Mouse (Mus musculus): ENCODE measurements at regions not wholly inside any gene's neighbourhood (a gene's known extent, or its start where the extent isn't known, plus 50 kb on each side); places are given as distances from the start of the nearest gene placed in this dataset.

DNA sequence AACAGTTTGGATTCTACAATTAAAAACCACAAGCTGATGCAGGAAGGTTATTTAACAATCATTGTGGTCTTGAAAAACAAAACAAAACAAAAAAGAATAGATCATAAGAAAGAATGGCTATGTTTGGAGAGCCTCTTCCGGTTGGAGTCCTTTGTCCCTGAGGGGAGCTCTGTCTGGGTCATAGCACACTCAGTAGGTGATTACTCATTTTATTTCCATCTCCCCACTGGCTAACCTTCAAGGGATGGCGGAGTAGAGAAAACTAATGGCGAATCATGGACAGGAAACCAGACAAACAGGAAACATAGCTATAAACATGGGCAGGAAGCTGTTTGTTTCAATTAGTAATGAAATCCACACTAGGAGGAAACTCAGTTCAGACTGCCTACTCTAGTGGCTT, 545.8 kb upstream of the Tenm3 start:
- no peaks in the 10 kb centered on the region for H3K27me3 ChIP-seq
- H3K27ac ChIP-seq (replicated peaks) = no peak overlapping the region
- no peaks in the 10 kb centered on the region for H3K4me1 ChIP-seq
- H3K4me3 ChIP-seq = no peak overlapping the region
- H3K36me3 ChIP-seq = no peaks in the 10 kb centered on the region
- H3K4me2 ChIP-seq (replicated peaks) = no peak overlapping the region
- H3K9ac ChIP-seq (replicated peaks) = no peak overlapping the region
- ATAC-seq (ENCODE audit: low FRiP score, low read depth) = no peak
- no peaks in the 10 kb centered on the region for H3K9me3 ChIP-seq
- WGBS = 70% methylated on average over 3 of the region's 3 CpGs

GRCm38 (mm10) chr8:49387587-49387986, 543.8 kb upstream of the Tenm3 start:
- no peak overlapping the region for H3K9ac ChIP-seq (replicated peaks)
- no peak for ATAC-seq (ENCODE audit: low FRiP score, low read depth)
- 63% methylated on average over 2 of the region's 2 CpGs for WGBS
- H3K4me1 ChIP-seq = no peaks in the 10 kb centered on the region
- H3K27ac ChIP-seq (replicated peaks) = no peak overlapping the region
- no peak overlapping the region for H3K4me3 ChIP-seq
- H3K27me3 ChIP-seq = no peaks in the 10 kb centered on the region
- no peak overlapping the region for H3K4me2 ChIP-seq (replicated peaks)
- no peaks in the 10 kb centered on the region for H3K9me3 ChIP-seq
- H3K36me3 ChIP-seq = no peaks in the 10 kb centered on the region

DNA sequence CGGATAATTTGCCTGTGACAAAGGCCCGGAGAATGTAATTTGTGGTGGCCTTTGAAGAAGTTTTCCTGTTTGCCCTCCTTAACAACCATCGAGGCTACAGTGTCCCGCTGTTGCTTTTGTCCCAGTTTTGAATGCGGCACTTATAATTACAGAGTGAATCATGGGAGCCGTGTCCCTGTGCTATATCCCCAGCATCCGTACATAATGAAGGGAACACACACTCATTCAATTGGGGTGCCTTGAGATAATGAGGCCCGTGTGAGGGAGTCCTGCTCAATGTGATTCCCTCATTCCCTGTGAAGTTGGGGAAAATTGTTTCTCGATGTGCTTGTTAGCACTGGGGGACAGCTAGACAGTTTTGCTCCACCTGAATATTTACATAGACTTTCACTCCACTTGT, 528.9 kb upstream of the Tenm3 start:
- no peak overlapping the region for H3K4me3 ChIP-seq
- WGBS = 81% methylated on average over 9 of the region's 9 CpGs
- H3K27me3 ChIP-seq = no peaks in the 10 kb centered on the region
- H3K9me3 ChIP-seq = no peaks in the 10 kb centered on the region
- no peaks in the 10 kb centered on the region for H3K36me3 ChIP-seq
- no peaks in the 10 kb centered on the region; the same call in 1 of the 2 replicates for H3K4me1 ChIP-seq
- no peak overlapping the region for H3K4me2 ChIP-seq (replicated peaks)
- 0 out of 2 replicates have a peak, but pooled peaks have one; percentile 27 for ATAC-seq (ENCODE audit: low FRiP score, low read depth)
- H3K9ac ChIP-seq (replicated peaks) = no peak overlapping the region
- H3K27ac ChIP-seq (replicated peaks) = no peak overlapping the region

GRCm38 (mm10) chr8:49362682-49363081, 518.9 kb upstream of the Tenm3 start:
- no peak overlapping the region for H3K4me2 ChIP-seq (replicated peaks)

GRCm38 (mm10) chr8:49361443-49361842, 517.7 kb upstream of the Tenm3 start:
- Histone ChIP-seq H3K4me1 (peaks cover 4% of the 10 kb centered on the region; the same call in 1 of the 2 replicates), H3K36me3 (no peaks in the 10 kb centered on the region), H3K4me2 (replicated peaks) (no peak overlapping the region), H3K9ac (replicated peaks) (no peak overlapping the region), H3K27me3 (no peaks in the 10 kb centered on the region), H3K27ac (replicated peaks) (no peak overlapping the region), H3K4me3 (no peak overlapping the region), H3K9me3 (no peaks in the 10 kb centered on the region)
- WGBS = 73% methylated on average over 2 of the region's 2 CpGs
- ATAC-seq (ENCODE audit: low FRiP score, low read depth) = no peak

More at GRCm38 (mm10) chr8:49362682-49363081, 518.9 kb upstream of the Tenm3 start:
- Histone ChIP-seq H3K27ac (replicated peaks) (no peak overlapping the region), H3K4me3 (no peak overlapping the region), H3K9me3 (no peaks in the 10 kb centered on the region), H3K9ac (replicated peaks) (no peak overlapping the region), H3K36me3 (no peaks in the 10 kb centered on the region), H3K4me1 (peaks cover 4% of the 10 kb centered on the region; the same call in 1 of the 2 replicates), H3K27me3 (no peaks in the 10 kb centered on the region)
- ATAC-seq (ENCODE audit: low FRiP score, low read depth) = no peak
- 82% methylated on average over 2 of the region's 2 CpGs for WGBS

DNA sequence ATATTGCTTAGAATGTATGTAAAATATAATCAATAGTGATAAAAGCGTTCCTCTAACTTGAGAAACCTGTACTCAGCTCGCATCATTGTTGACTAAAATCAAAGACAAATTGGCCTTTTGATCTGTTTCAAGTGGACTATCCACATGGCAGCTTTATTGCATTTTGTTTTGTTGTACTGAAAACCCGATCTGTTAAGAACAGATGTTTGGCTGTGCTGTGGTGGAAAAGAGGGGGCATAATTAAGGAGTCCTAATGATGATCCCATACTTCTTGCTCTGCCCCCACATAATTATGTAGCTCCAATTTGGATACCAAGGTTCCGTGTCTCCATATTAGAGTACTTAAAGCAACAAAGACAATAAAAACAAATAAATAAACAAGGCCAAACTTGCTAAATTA, 516.4 kb upstream of the Tenm3 start:
- Histone ChIP-seq H3K4me2 (replicated peaks) (no peak overlapping the region), H3K4me1 (peaks cover 4% of the 10 kb centered on the region; the same call in 1 of the 2 replicates), H3K9me3 (no peaks in the 10 kb centered on the region), H3K27me3 (no peaks in the 10 kb centered on the region), H3K9ac (replicated peaks) (no peak overlapping the region), H3K27ac (replicated peaks) (no peak overlapping the region), H3K36me3 (no peaks in the 10 kb centered on the region), H3K4me3 (no peak overlapping the region)
- no peak for ATAC-seq (ENCODE audit: low FRiP score, low read depth)
- 63% methylated on average over 4 of the region's 4 CpGs for WGBS

DNA sequence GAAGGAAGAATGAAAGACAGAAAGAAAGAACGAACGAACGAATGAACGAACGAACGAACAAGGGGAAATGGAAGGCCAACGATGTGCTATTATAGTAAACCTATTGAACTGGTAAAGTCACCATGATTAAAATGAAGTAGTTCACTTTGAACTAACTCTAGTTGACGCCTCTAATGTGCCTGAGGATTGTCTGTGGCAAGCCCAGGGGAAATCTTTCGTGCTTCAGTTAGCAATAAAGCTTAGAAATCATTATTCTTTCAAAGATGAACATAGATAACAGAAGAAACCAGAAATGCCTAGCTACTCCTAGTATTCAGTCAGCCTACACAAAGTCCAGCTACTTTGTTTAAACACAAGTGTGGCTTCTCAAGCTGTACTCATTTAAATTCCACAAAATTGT, 515.9 kb upstream of the Tenm3 start:
- H3K27me3 ChIP-seq = no peaks in the 10 kb centered on the region
- H3K4me1 ChIP-seq = peaks cover 4% of the 10 kb centered on the region; the same call in 1 of the 2 replicates
- no peak overlapping the region for H3K27ac ChIP-seq (replicated peaks)
- H3K4me3 ChIP-seq = no peak overlapping the region
- ATAC-seq (ENCODE audit: low FRiP score, low read depth) = no peak
- no peaks in the 10 kb centered on the region for H3K36me3 ChIP-seq
- no peak overlapping the region for H3K9ac ChIP-seq (replicated peaks)
- H3K4me2 ChIP-seq (replicated peaks) = no peak overlapping the region
- 65% methylated on average over 9 of the region's 9 CpGs for WGBS
- no peaks in the 10 kb centered on the region for H3K9me3 ChIP-seq

- Histone ChIP-seq H3K9me3 (no peaks in the 10 kb centered on the region), H3K27ac (replicated peaks) (no peak overlapping the region), H3K4me3 (no peak overlapping the region), H3K27me3 (no peaks in the 10 kb centered on the region), H3K4me1 (no peaks in the 10 kb centered on the region), H3K36me3 (no peaks in the 10 kb centered on the region), H3K9ac (replicated peaks) (no peak overlapping the region), H3K4me2 (replicated peaks) (no peak overlapping the region)
- WGBS = 84% methylated on average over 3 of the region's 3 CpGs
- ATAC-seq (ENCODE audit: low FRiP score, low read depth) = no peak
Measured at GRCm38 (mm10) chr8:49348602-49349001, 504.9 kb upstream of the Tenm3 start.

GRCm38 (mm10) chr8:49338716-49339115, 495.0 kb upstream of the Tenm3 start:
- no peaks in the 10 kb centered on the region for H3K9me3 ChIP-seq
- no peak for ATAC-seq (ENCODE audit: low FRiP score, low read depth)
- H3K4me1 ChIP-seq = no peaks in the 10 kb centered on the region
- 93% methylated on average over 4 of the region's 4 CpGs for WGBS
- H3K9ac ChIP-seq (replicated peaks) = no peak overlapping the region
- no peak overlapping the region for H3K4me2 ChIP-seq (replicated peaks)
- H3K27ac ChIP-seq (replicated peaks) = no peak overlapping the region
- no peak overlapping the region for H3K4me3 ChIP-seq
- no peaks in the 10 kb centered on the region for H3K27me3 ChIP-seq
- no peaks in the 10 kb centered on the region for H3K36me3 ChIP-seq

DNA sequence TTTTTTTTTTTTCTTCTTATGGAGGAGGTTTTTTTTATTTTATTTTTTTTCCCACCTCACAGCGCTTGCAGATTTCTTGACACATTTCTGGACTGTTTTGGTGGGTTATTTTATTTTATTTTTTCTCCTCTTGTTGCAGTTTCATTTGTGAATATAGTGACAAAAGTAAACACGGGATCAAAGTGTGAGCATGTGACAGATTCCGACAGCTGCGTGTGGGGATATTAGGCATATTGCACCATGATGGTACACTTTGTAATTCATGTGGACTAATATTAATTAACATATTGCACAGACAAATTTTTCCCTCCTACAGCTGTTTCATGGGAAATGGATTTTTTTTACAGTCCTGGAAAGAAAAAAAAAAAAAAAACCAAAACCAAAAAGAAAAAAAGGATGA, 483.2 kb upstream of the Tenm3 start:
- 89% methylated on average over 4 of the region's 4 CpGs for WGBS

DNA sequence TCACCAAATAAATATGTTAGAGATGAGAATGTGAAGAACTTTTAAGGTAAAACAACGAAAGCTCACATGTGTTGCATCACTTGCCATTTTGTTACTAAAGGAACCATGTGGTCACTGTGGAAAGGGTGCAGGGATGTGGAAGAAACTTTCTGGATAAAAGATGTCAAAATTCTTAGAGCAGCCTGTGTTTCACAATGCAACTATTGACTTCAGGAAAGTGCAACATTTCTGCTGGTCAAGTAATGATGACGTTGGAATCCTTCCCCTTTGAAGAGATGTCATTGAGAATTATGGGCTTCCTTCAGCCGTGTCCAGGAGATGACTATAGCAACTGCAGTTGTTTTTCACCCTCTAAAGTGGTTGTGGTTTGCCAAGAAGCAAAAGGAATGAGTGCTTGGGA, 477.7 kb upstream of the Tenm3 start:
- H3K9me3 ChIP-seq = no peaks in the 10 kb centered on the region
- no peaks in the 10 kb centered on the region for H3K27me3 ChIP-seq
- H3K27ac ChIP-seq (replicated peaks) = no peak overlapping the region
- no peak for ATAC-seq (ENCODE audit: low FRiP score, low read depth)
- no peak overlapping the region for H3K4me3 ChIP-seq
- no peaks in the 10 kb centered on the region for H3K4me1 ChIP-seq
- WGBS = 77% methylated on average over 3 of the region's 3 CpGs
- no peak overlapping the region for H3K4me2 ChIP-seq (replicated peaks)
- H3K36me3 ChIP-seq = no peaks in the 10 kb centered on the region
- H3K9ac ChIP-seq (replicated peaks) = no peak overlapping the region

More for the DNA sequence above, 483.2 kb upstream of the Tenm3 start:
- no peak overlapping the region for H3K27ac ChIP-seq (replicated peaks)
- H3K27me3 ChIP-seq = no peaks in the 10 kb centered on the region
- no peak overlapping the region for H3K4me2 ChIP-seq (replicated peaks)
- H3K36me3 ChIP-seq = no peaks in the 10 kb centered on the region
- H3K4me3 ChIP-seq = no peak overlapping the region
- no peak for ATAC-seq (ENCODE audit: low FRiP score, low read depth)
- H3K4me1 ChIP-seq = no peaks in the 10 kb centered on the region
- H3K9me3 ChIP-seq = no peaks in the 10 kb centered on the region
- no peak overlapping the region for H3K9ac ChIP-seq (replicated peaks)

DNA sequence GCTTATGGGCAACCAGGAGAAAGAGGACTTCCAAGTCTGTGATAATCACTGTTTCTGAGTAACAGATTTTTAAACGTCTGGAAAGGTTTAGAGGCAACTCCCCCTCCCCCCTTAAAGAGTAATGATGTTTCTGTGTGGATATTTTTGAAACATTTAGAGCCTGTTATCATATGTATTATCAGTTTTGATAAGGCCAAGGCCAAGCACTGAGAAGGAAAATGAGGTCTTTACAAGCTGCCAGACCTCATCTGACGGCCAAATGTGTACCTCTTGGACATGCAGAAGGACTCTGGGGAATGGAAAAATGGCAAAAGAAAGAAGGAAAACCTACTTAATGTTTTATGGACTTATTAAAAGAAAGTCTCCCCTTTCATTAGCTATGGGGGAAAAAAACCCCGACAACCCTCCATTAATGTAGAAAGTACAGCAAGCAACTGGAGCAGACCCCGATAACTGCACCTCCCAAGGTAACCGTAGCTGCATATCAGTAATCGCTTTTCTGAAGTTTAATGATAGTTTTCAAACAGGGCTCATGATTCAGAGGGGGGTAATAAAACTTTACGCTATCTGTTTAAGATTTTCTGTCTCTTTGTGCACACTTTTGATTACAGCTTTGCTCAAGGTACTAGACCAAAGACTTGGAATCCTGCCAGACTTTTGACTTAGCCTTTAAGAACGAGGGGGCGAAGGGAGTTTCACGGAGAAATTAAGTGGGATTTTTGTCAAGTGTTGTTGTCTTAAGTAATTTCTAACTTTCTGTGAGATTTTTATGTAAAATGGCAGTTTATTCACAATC, 469.9 kb upstream of the Tenm3 start:
- Histone ChIP-seq H3K36me3 (no peaks in the 10 kb centered on the region), H3K9me3 (no peaks in the 10 kb centered on the region), H3K27me3 (no peaks in the 10 kb centered on the region), H3K9ac (replicated peaks) (no peak overlapping the region), H3K4me3 (no peak overlapping the region), H3K27ac (replicated peaks) (no peak overlapping the region), H3K4me1 (no peaks in the 10 kb centered on the region), H3K4me2 (replicated peaks) (no peak overlapping the region)
- ATAC-seq (ENCODE audit: low FRiP score, low read depth) = no peak
- WGBS = 84% methylated on average over 10 of the region's 10 CpGs

- 78% methylated on average over 5 of the region's 5 CpGs for WGBS
- Histone ChIP-seq H3K4me3 (no peak overlapping the region), H3K36me3 (no peaks in the 10 kb centered on the region), H3K9me3 (no peaks in the 10 kb centered on the region), H3K4me2 (replicated peaks) (no peak overlapping the region), H3K9ac (replicated peaks) (no peak overlapping the region), H3K27me3 (no peaks in the 10 kb centered on the region), H3K4me1 (no peaks in the 10 kb centered on the region), H3K27ac (replicated peaks) (no peak overlapping the region)
- no peak for ATAC-seq (ENCODE audit: low FRiP score, low read depth)
Measured at GRCm38 (mm10) chr8:49312816-49313215, 469.1 kb upstream of the Tenm3 start.
